Mouse (Mus musculus) liver, embryonic 14.5 days (tissue): ENCODE data around the gene Prox2.

Source experiments
- CTCF ChIP-seq: IDR thresholded peaks from 2 replicates; pipeline ENCODE4 v1.5.1; 2016; ENCODE audit warnings: antibody characterized with exemption, low read depth, control low read depth
- EP300 ChIP-seq: IDR thresholded peaks from 2 replicates; pipeline ENCODE4 v1.6.1; 2016; ENCODE audit warnings: antibody characterized with exemption, low read depth

GRCm38 (mm10) chr12:85094706-85095105 lies 15.9 kb downstream of the Prox2 start:
- TF ChIP-seq CTCF (no peak), EP300 (no peak)
